Mouse (Mus musculus) G1E (cell line): ENCODE results near the gene Htra2. TPM values are rescaled to one million over a fixed set of nuclear protein-coding genes. Genes with fewer than 3 reads are reported as not detected.
A peak's percentile ranks its signal among the peaks of the same experiment; 100 is the strongest.

ENCODE experiments used
- ATAC-seq: 2 replicates; pipeline ENCODE4 v1.8.0; 2016; ENCODE audit warnings: mild to moderate bottlenecking; ENCODE audit not compliant: insufficient number of reproducible peaks, poor library complexity, low FRiP score, severe bottlenecking; ENCODE audit errors: extremely low read depth
- DNase-seq: peaks from one replicate; pipeline ENCODE4 v3.0.0; 2012; ENCODE audit warnings: low spot score
- H3K27me3 ChIP-seq: 2 replicates; pipeline ENCODE4 v1.6.1; 2012; ENCODE audit warnings: mild to moderate bottlenecking, low read length, inconsistent platforms; ENCODE audit not compliant: insufficient read depth
- H3K36me3 ChIP-seq: replicated peaks from 2 replicates; pipeline ENCODE3; 2012; ENCODE audit warnings: mild to moderate bottlenecking, inconsistent platforms
- H3K4me1 ChIP-seq: 2 replicates; pipeline ENCODE4 v1.6.1; 2012; ENCODE audit warnings: low read depth, low read length, inconsistent platforms, mixed read lengths; ENCODE audit not compliant: insufficient read depth
- H3K4me3 ChIP-seq: 2 replicates; pipeline ENCODE4 v1.5.1; 2012; ENCODE audit warnings: low read depth, mild to moderate bottlenecking, inconsistent platforms, low read length, moderate library complexity, mixed read lengths
- H3K9me3 ChIP-seq: replicated peaks from 2 replicates; pipeline ENCODE4 v1.6.1; 2012; ENCODE audit warnings: inconsistent platforms
- CTCF ChIP-seq: IDR thresholded peaks from 2 replicates; pipeline ENCODE4 v1.5.1; 2012; ENCODE audit warnings: low read depth, low read length, inconsistent platforms, mixed read lengths
- GATA1 ChIP-seq: IDR thresholded peaks from 2 replicates; pipeline ENCODE4 v1.6.1; 2012; ENCODE audit warnings: borderline replicate concordance, low read length, inconsistent platforms, mixed read lengths
- GATA2 ChIP-seq: IDR thresholded peaks from 2 replicates; pipeline ENCODE4 v1.6.1; 2012; ENCODE audit warnings: low read depth, low read length, inconsistent platforms, borderline replicate concordance
- POLR2AphosphoS5 ChIP-seq: IDR thresholded peaks from 2 replicates; pipeline ENCODE4 v1.6.1; 2012; ENCODE audit warnings: low read depth, low read length, inconsistent platforms; ENCODE audit not compliant: insufficient replicate concordance
- TAL1 ChIP-seq: conservative IDR thresholded peaks from 2 replicates; pipeline ENCODE4 v1.6.1; 2012; ENCODE audit warnings: low read depth, low read length, inconsistent platforms, mixed read lengths
- polyA plus RNA-seq: library from polyadenylated mRNA; stranded (reverse); fragments of >175 nt; gene quantifications from 2 replicates; pipeline ENCODE4 v1.2.3, GENCODE M21; 2012
- total RNA-seq, 2 experiments: library from RNA; stranded (forward) in 1 of 2; stranded (reverse) in 1 of 2; fragments of 200-1000 nt in 1 of 2; fragments of >200 nt in 1 of 2; fragmentation: Nextera tagmentation in 1 of 2; gene quantifications; 2 replicates each; pipeline ENCODE4 v1.2.3; 2014 to 2017

The Htra2 gene
- total and polyA plus RNA-seq, 3 experiments, result 35.6 to 36.7 (median 36.0) TPM

- ATAC-seq (no peak), DNase-seq (no peak)
- Histone ChIP-seq H3K27me3 (peaks cover 30% of the 10 kb centered on the region), H3K9me3 (no peaks in the 10 kb centered on the region), H3K4me1 (peaks cover 66% of the 10 kb centered on the region), H3K4me3 (no peak overlapping the region; the same call in 1 of the 2 replicates), H3K36me3 (peaks cover 29% of the 10 kb centered on the region)
- TF ChIP-seq TAL1, result no peak
- no peak for TF ChIP-seq CTCF
Measured at GRCm38 (mm10) chr6:83034463-83035055, 20.5 kb downstream of the Htra2 start.

- H3K9me3 ChIP-seq, result no peaks in the 10 kb centered on the region
- ATAC-seq (peak; percentile 64), DNase-seq (peak; percentile 93)
- no peak for TF ChIP-seq GATA2
- no peak for TF ChIP-seq CTCF
- TF ChIP-seq GATA1, result no peak
- TF ChIP-seq TAL1, result no peak
- no peak for TF ChIP-seq POLR2AphosphoS5
- peaks cover 68% of the 10 kb centered on the region for H3K4me1 ChIP-seq
- H3K27me3 ChIP-seq, result peaks cover 28% of the 10 kb centered on the region
- peaks cover 36% of the 10 kb centered on the region for H3K36me3 ChIP-seq
- H3K4me3 ChIP-seq, result peak within 1 kb of the TSS; percentile 81
Measured at GRCm38 (mm10) chr6:83033249-83034185, 21.6 kb downstream of the Htra2 start, which contains the start of the genes Dok1 and Loxl3. TSS of gene Dok1 (minus strand) at chr6:83033471. TSS of gene Loxl3 (plus strand) at chr6:83034173.

GRCm38 (mm10) chr6:83032769-83033191 lies 22.3 kb downstream of the Htra2 start:
- ATAC-seq, result peak; percentile 42; the same call in 1 of the 2 replicates
- no peak for DNase-seq

GRCm38 (mm10) chr6:83031921-83032590 lies 23.0 kb downstream of the Htra2 start:
- H3K4me3 ChIP-seq, result peak overlapping the region; percentile 81
- TF ChIP-seq POLR2AphosphoS5, result no peak
- TF ChIP-seq TAL1, result no peak
- no peak for TF ChIP-seq CTCF
- no peak for TF ChIP-seq GATA2
- no peak for TF ChIP-seq GATA1
- peaks cover 78% of the 10 kb centered on the region for H3K4me1 ChIP-seq
- no peak for DNase-seq
- H3K9me3 ChIP-seq, result no peaks in the 10 kb centered on the region
- no peak for ATAC-seq
- peaks cover 42% of the 10 kb centered on the region for H3K36me3 ChIP-seq
- H3K27me3 ChIP-seq, result peaks cover 21% of the 10 kb centered on the region

More at GRCm38 (mm10) chr6:83032769-83033191, 22.3 kb downstream of the Htra2 start:
- TF ChIP-seq TAL1 (no peak), CTCF (no peak), GATA2 (no peak), POLR2AphosphoS5 (no peak), GATA1 (no peak)
- H3K4me1 ChIP-seq, result peaks cover 70% of the 10 kb centered on the region
- peak overlapping the region; percentile 81 for H3K4me3 ChIP-seq
- peaks cover 23% of the 10 kb centered on the region for H3K27me3 ChIP-seq
- no peaks in the 10 kb centered on the region for H3K9me3 ChIP-seq
- H3K36me3 ChIP-seq, result peaks cover 40% of the 10 kb centered on the region

GRCm38 (mm10) chr6:83031111-83031510 lies 24.0 kb downstream of the Htra2 start:
- Histone ChIP-seq H3K4me1 (peaks cover 81% of the 10 kb centered on the region), H3K9me3 (no peaks in the 10 kb centered on the region), H3K4me3 (no peak overlapping the region; the same call in 1 of the 2 replicates), H3K27me3 (peaks cover 15% of the 10 kb centered on the region), H3K36me3 (peaks cover 42% of the 10 kb centered on the region)
- TF ChIP-seq POLR2AphosphoS5 (no peak), TAL1 (no peak), GATA1 (no peak), GATA2 (no peak), CTCF (no peak)
- DNase-seq (no peak), ATAC-seq (no peak)
